ENCODE assay signal across 1 mouse cellular context in the genomic region with DNA sequence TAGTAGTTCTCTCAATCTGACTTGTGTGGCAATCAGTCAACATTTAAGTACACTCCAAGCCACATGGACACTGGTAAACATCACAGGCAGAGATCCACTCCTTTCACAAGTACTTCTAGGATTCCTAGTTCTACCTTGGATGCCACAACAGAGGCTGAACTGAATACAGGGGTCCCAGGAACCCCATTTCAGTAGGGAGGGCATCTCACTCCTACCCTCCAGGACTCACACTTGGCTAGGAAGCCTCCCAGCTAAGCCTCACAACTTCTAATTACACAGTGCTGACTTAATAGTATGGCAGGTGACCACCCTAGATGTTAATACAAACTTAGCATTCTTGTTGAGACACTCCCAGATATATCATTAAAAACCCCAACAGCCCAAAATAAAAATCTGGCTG.
TF ChIP-seq lines count a peak whose summit lies in the region.

No protein-coding gene starts in this region.

TF ChIP-seq in MEL, 35 proteins besides CTCF, POLR2A, EP300 and RAD21:
- TF ChIP-seq MXI1 (IDR thresholded peaks at IDR 0.05; ENCODE audit: low read depth, low read length) (no peak), POLR2AphosphoS5 (IDR thresholded peaks at IDR 0.05; ENCODE audit: borderline replicate concordance, low read depth, low read length) (no peak), MYB (IDR thresholded peaks at IDR 0.05; ENCODE audit: low read depth, low read length) (no peak), TAL1 (IDR thresholded peaks at IDR 0.05; ENCODE audit: low read length) (no peak), ZKSCAN1 (IDR thresholded peaks at IDR 0.05; ENCODE audit: low read depth, low read length) (no peak), GABPA (IDR thresholded peaks at IDR 0.05; ENCODE audit: low read depth, low read length) (no peak), TBP (IDR thresholded peaks at IDR 0.05; ENCODE audit: low read depth, low read length) (no peak), ZNF384 (IDR thresholded peaks at IDR 0.05; ENCODE audit: low read depth, low read length) (no peak), MYC (IDR thresholded peaks at IDR 0.05; ENCODE audit: low read depth, low read length) (no peak), NELFE (IDR thresholded peaks at IDR 0.05; ENCODE audit: low read depth, low read length) (no peak), ZC3H11A (IDR thresholded peaks at IDR 0.05; ENCODE audit: low read depth, low read length) (no peak), USF1 (IDR thresholded peaks at IDR 0.05; ENCODE audit: low read depth, low read length) (no peak), UBTF (IDR thresholded peaks at IDR 0.05; ENCODE audit: borderline replicate concordance, insufficient read depth, low read depth, low read length) (no peak), MAZ (IDR thresholded peaks at IDR 0.05; ENCODE audit: low read depth, low read length) (no peak), MAX (IDR thresholded peaks at IDR 0.05; ENCODE audit: low read length) (no peak), ZMIZ1 (IDR thresholded peaks at IDR 0.05; ENCODE audit: low read depth, low read length) (no peak), CHD1 (IDR thresholded peaks at IDR 0.05; ENCODE audit: low read depth, low read length) (no peak), USF2 (IDR thresholded peaks at IDR 0.05; ENCODE audit: borderline replicate concordance in 1 of 2, insufficient read depth in 1 of 2, low read depth in 1 of 2, low read length in 2 of 2) (no peak)
